Mouse (Mus musculus) urinary bladder, postnatal 4 days (tissue): ENCODE results near the gene Sgms1.

Source experiments
- DNase-seq, 2 experiments: peaks; one replicate each; pipeline ENCODE4 v3.0.0; 2021 to 2022; ENCODE audit warnings: low spot score in 2 of 2

Gene Sgms1

DNA sequence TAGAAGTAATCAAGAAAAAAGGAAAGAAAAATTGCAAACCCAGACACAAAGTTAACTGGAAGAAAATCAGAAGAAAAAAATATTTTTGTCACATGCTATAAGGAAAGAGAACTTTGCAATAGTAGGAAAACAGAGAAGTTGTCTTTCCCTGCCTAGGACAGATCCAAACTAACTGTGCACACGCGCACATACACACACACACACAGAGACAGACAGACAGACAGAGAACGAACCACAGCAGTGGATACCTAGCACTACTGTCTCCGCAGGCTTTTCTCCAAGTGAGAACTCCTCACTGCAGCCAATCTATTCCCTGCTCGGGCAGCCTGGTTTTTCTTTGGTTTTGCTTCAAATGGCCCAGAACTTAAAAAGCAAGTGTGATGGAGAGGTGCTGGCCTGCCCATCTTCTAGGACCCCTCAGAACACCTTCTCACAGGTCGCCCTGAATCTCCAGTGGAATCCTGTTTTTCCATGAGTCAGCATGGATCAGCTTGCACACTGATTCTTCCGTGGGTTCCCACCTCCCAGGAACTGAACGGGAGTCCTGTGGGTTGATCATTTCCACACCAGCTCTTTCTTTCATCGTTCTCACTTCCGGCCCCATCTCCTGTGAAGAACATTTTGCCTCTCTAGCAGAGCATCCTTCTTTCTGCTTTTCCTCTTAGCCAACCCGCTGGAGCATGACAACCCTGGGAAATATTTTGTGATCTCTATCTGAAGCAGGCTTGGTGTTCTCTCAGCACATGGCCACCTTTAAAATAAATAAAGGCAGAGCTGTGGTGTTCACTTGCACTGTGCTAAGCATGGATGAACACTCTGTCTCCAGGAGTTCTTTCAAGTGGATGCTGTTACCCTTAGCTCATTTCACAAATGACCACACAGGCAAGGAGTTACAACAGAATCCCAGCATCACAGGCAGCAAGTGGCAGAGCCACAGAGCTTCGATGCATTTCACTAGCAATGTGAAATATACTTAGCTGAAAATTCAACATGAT, 96.4 kb downstream of the Sgms1 start:
- no peak for DNase-seq

DNA sequence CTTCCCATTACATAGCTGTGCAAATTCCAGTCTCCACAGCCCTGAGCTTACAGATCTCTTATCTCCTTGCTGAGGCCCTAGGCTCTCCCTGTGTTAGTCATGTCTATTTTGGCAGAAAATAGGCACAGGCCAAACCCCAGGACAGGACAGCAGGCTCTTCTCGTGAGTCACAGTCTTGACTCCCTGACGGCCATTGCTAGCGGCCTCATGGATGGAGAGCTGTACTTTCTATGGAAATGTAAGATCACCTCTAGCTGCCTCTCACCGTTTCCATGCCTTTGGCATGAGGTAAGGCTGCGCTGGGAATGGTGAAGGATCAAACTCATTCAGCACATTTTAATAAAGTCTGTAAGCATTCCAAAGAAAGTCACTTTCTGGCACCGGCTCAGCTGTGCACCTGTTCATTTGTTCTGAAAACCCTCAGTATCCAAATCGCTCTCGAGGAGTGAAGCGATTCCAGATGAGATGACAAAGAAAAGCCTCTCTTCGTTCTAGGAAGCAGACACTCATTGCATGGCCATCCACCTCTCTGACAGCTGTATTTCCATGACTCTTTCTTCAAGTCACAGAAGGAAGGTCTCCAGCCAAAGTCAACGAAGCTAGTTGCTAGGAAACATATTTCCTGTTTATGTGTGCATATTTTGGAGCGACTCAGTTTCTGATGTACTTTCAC, 97.3 kb downstream of the Sgms1 start:
- DNase-seq: no peak

GRCm38 (mm10) chr19:32291130-32291529, 98.4 kb downstream of the Sgms1 start:
- DNase-seq: no peak

- DNase-seq: no peak
Measured at GRCm38 (mm10) chr19:32288895-32289294, 100.6 kb downstream of the Sgms1 start.

DNA sequence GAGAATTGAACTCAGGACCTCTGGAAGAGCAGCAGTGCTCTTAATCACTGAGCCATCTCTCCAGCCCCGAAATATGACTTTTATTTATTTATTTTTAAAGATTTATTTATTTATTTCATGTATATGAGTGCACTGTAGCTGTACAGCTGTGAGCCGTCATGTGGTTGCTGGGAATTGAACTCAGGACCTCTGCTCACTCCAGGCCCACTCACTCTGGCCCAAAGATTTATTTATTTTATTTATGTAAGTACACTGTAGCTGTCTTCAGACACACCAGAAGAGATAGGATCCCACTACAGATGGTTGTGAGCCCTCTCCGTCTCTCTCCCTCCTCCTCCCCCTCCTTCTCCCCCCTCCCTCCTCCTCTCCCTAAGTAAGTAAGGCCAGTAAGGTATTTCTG, 101.7 kb downstream of the Sgms1 start:
- DNase-seq: no peak

DNA sequence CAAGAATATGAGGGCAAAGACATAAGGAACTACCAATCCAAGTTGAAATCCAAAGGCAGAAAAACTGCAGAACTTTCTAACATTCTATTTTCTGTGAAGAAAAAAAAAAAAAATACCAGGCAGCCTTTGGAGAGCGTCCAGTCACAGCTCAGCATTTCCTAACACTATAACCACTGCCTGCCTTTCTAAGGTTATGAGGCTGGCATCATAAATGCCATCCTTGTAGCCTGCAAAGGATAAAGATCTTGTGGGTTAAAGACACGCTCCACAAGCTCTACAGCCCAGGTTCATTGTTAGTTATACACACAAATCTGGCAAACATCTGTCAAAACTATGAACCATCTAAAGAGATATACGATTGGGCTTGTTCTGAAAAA, 104.1 kb downstream of the Sgms1 start:
- DNase-seq: no peak

- DNase-seq: no peak
Measured at GRCm38 (mm10) chr19:32284681-32285454, 104.6 kb downstream of the Sgms1 start.

GRCm38 (mm10) chr19:32281917-32282316, 107.6 kb downstream of the Sgms1 start:
- no peak for DNase-seq

DNA sequence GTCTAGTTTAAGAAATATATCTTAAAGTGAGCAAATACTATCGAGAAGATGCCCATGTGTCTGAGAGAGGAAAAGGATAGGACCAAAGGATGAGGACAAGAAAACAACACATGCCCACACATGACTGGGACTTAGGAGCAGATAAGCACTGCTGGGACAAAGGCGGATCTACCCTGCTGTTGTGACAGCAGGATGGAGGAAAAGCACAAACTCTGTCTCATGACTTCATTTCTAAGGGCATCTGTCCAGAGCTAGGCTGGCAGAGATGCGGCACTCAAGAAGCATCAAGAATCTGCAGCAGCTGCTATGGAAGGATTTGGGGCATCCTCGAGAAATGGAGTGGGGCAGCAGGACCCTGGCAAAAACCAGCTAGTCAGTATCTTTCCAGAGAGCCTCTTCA, 109.1 kb downstream of the Sgms1 start:
- no peak for DNase-seq

DNA sequence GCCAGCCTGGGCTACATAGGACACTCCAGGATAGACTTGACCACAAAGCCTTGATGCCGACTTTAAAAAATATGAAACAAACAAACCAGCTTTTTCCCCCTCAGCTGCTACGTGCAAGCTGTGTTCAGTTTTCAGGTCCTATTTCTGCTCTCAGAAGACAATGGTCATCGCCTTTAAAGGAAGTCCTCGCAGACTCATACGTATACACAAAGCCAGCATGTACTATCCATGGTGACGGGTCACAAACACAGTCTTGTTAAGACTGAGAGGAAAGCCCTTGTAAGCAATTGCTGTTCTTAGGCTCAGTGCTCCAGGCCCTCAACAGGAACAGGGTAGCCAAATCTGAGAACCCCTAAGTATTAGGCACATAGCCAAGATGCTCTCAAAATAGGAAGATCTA, 110.1 kb downstream of the Sgms1 start:
- no peak for DNase-seq

GRCm38 (mm10) chr19:32277869-32278268, 111.6 kb downstream of the Sgms1 start:
- DNase-seq: no peak

- DNase-seq: no peak
Measured at GRCm38 (mm10) chr19:32277287-32277686, 112.2 kb downstream of the Sgms1 start.

DNA sequence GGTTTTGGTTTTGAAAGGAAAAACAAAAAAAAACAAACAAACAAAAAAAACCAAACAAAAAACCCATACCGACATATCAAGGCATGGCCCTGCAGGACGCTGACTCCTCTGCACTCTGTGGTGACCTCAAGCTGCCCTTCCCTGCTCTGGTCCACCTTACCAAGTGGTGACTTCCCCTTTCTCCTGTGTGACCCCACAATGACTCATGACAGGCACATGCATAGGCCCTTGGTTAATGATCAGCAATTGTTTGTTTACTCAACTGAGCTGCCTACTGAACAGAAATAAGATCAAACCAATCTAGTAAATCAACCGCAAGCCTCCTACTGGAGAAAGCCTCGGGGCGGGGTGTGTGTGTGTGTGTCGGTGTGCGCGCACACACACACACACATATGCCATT, 112.7 kb downstream of the Sgms1 start:
- DNase-seq: no peak

GRCm38 (mm10) chr19:32276263-32276662, 113.3 kb downstream of the Sgms1 start:
- DNase-seq: no peak

- no peak for DNase-seq
Measured at GRCm38 (mm10) chr19:32275068-32275925, 114.2 kb downstream of the Sgms1 start.

- no peak for DNase-seq
Measured at GRCm38 (mm10) chr19:32274145-32274544, 115.4 kb downstream of the Sgms1 start.

- DNase-seq: no peak
Measured at GRCm38 (mm10) chr19:32273714-32274113, 115.8 kb downstream of the Sgms1 start.

DNA sequence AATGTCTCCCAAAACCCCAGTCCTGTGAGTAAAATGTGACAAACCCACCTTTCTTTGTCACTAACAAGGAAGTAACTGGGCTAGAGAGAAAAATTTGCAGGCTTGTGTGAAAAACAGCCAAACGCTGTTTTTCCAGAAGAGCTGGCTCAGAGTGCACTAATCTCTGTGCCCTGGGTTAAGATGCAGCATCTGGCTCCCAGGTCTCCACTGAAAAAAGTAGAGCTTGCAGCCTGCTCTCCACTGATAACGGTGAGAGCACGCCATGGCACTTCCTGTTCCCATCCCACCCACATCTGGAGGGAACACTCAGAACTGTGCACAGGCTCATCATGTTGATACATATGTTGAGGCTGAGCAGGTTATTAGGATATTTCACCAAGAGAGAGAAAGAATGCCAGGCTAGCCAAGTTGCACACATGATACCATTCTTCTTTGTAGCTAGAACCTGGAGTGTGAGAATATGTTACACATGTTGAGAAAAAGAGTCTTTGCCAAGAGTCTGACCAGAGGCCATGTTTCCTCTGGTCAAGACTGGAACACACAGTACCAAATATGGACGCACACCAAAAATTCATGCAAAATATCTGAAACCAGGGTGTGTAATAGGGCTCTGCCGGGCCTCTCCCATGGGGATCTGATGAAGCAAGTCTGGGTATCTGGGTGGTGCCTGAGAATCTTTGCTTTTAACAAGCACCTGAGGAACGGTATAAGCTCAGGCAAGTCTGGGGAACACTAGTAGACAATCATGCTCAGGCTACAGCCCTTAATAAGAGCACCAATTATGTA, 116.8 kb downstream of the Sgms1 start:
- no peak for DNase-seq

GRCm38 (mm10) chr19:32271455-32272200, 117.9 kb downstream of the Sgms1 start:
- no peak for DNase-seq

DNA sequence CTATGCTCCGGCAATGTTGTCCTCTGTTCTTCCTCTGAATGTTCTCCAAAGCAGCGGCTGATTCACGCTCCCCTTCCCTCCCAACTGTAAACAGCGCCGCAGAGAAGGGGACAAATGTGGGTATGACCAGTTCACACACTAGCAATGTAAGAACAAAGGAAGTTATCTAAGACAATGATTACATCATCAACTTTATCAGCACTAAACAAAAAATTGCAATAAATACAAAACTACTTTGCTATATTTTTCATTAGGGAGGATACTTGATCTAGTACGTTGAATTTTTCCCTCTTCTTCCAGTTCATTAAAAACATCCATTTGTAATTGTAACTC, 119.7 kb downstream of the Sgms1 start:
- DNase-seq: no peak
